Mouse (Mus musculus) small intestine, adult 2 months (tissue): ENCODE measurements around the gene Kdf1. TPM values are rescaled to one million over a fixed set of nuclear protein-coding genes. Genes with fewer than 3 reads are reported as not detected.

Experiments
- H3K27ac ChIP-seq: fragments of 200-500 bp; 2 replicates; pipeline ENCODE4 v1.5.1; 2012; ENCODE audit warnings: low read depth, low read length, control low read depth, inconsistent platforms; ENCODE audit not compliant: insufficient read depth
- H3K27me3 ChIP-seq: fragments of 200-500 bp; 2 replicates; pipeline ENCODE4 v1.6.1; 2012; ENCODE audit warnings: mild to moderate bottlenecking, moderate library complexity, low read length, inconsistent platforms; ENCODE audit not compliant: control insufficient read depth, insufficient read depth
- H3K36me3 ChIP-seq: fragments of 200-500 bp; 2 replicates; pipeline ENCODE4 v1.6.1; 2012; ENCODE audit warnings: mild to moderate bottlenecking, low read length, control low read depth, inconsistent platforms; ENCODE audit not compliant: control insufficient read depth, insufficient read depth
- H3K4me1 ChIP-seq: fragments of 200-500 bp; 2 replicates; pipeline ENCODE4 v1.6.1; 2012; ENCODE audit warnings: low read length, inconsistent platforms, mixed read lengths; ENCODE audit not compliant: control insufficient read depth, insufficient read depth, insufficient read length
- H3K4me3 ChIP-seq: fragments of 200-500 bp; 2 replicates; pipeline ENCODE4 v1.5.1; 2012; ENCODE audit warnings: low read depth, mild to moderate bottlenecking, control low read depth, inconsistent platforms, low read length, moderate library complexity
- CTCF ChIP-seq: fragments of 200-500 bp; IDR thresholded peaks from 2 replicates; pipeline ENCODE4 v1.5.1; 2012; ENCODE audit warnings: low read depth, mild to moderate bottlenecking, control low read depth, inconsistent platforms, low read length, moderate library complexity, mixed read lengths; ENCODE audit not compliant: insufficient replicate concordance, insufficient read length; ENCODE audit errors: extremely low read depth
- POLR2A ChIP-seq: fragments of 200-500 bp; IDR thresholded peaks from 2 replicates; pipeline ENCODE4 v1.6.1; 2012; ENCODE audit warnings: low read depth, mild to moderate bottlenecking, control low read depth, inconsistent platforms, low read length, moderate library complexity
- WGBS: fragments of 180-500 bp; shearing (Covaris S2); methylation state at CpG from one replicate; pipeline ENCODE4 v1.1.7; 2018; 5-methylcytosine and 5-hydroxymethylcytosine counted together
- polyA plus RNA-seq: library from polyadenylated mRNA; depleted of rRNA; stranded (reverse); fragments of >200 nt; gene quantifications from 2 replicates; pipeline ENCODE4 v1.2.3, GENCODE M21; 2012

The Kdf1 gene
- polyA plus RNA-seq, 1 experiment: 71.0 TPM

DNA sequence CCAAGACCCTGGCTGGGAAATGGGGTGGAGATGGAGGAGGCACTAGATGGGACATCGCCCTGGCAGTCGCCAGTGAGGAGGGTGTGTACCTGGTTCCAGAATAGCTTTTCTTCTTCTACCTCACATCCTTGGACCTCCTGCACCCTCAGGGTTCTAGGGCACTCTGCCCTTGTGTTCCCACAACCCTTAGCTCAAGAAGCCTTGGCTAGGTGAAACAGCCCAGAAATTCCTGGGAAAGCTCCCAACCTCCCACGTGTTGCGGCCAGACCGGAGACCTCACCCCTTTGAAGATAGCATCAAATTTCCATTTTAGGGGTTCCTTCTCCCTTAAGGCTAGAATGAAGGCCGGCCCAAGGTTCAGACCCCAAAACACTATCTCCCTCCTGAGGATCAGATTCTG lies 38.0 kb upstream of the Kdf1 start:
- Histone ChIP-seq H3K27ac (no peak overlapping the region), H3K4me1 (peaks cover 15% of the 10 kb centered on the region), H3K27me3 (peaks cover 17% of the 10 kb centered on the region; the same call in 1 of the 2 replicates), H3K4me3 (peak overlapping the region; percentile 64), H3K36me3 (no peaks in the 10 kb centered on the region)
- TF ChIP-seq POLR2A (no peak), CTCF (no peak)
- WGBS: 70% methylated on average over 6 of the region's 6 CpGs

DNA sequence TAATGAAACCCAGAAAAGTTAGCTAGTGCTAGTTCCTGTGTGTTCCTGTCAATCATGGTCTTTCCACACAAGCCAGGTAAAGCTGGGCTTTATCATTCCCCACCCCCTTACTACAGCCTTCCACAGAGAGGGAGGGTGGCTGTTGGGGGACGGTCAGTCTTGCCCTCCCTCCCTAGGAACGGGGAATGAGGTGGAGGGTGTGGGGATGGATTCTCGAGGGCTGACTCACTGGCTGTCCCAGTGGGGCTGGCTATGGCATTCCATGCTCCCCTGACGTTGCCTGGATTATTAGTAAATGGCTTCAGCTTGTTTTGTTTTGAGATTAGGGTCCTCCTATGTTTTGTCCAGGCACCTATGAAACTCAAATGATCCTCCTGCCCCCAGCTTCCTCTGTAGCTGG lies 37.3 kb upstream of the Kdf1 start:
- H3K36me3 ChIP-seq: no peaks in the 10 kb centered on the region
- WGBS: 77% methylated on average over 4 of the region's 4 CpGs
- TF ChIP-seq POLR2A (no peak), CTCF (no peak)
- peaks cover 17% of the 10 kb centered on the region; the same call in 1 of the 2 replicates for H3K27me3 ChIP-seq
- H3K4me3 ChIP-seq: no peak overlapping the region
- H3K4me1 ChIP-seq: peaks cover 15% of the 10 kb centered on the region
- H3K27ac ChIP-seq: no peak overlapping the region

DNA sequence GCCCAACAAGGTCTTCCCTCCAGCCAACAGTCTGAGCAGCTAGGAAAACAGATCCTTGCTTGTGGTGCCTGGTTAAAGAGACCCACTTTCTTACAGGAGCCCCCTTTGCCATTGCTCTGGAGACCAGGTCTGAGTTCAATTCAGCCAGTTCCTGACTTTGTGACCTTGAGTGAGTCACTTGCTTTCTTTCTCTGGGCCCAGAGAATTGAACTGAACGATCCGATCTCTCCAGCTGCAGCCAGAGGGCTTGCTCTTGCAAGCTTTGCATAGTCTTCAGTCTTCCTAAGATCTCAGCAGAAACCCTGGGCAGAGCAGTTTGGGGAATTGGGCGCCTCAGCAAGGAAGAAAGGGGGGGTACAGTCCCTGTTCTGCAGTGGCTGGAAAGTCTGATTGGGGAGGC lies 36.3 kb upstream of the Kdf1 start:
- Histone ChIP-seq H3K36me3 (no peaks in the 10 kb centered on the region), H3K27me3 (peaks cover 11% of the 10 kb centered on the region; the same call in 1 of the 2 replicates)
- WGBS: 72% methylated on average over 3 of the region's 3 CpGs

GRCm38 (mm10) chr4:133484266-133485025 lies 34.3 kb upstream of the Kdf1 start:
- H3K4me3 ChIP-seq: no peak overlapping the region; the same call in 1 of the 2 replicates
- H3K27ac ChIP-seq: no peak overlapping the region
- 16% methylated on average over 22 of the region's 22 CpGs for WGBS

More for the DNA sequence above, 36.3 kb upstream of the Kdf1 start:
- Histone ChIP-seq H3K4me3 (no peak overlapping the region), H3K4me1 (peaks cover 20% of the 10 kb centered on the region), H3K27ac (no peak overlapping the region)
- no peak for TF ChIP-seq POLR2A
- TF ChIP-seq CTCF: no peak

DNA sequence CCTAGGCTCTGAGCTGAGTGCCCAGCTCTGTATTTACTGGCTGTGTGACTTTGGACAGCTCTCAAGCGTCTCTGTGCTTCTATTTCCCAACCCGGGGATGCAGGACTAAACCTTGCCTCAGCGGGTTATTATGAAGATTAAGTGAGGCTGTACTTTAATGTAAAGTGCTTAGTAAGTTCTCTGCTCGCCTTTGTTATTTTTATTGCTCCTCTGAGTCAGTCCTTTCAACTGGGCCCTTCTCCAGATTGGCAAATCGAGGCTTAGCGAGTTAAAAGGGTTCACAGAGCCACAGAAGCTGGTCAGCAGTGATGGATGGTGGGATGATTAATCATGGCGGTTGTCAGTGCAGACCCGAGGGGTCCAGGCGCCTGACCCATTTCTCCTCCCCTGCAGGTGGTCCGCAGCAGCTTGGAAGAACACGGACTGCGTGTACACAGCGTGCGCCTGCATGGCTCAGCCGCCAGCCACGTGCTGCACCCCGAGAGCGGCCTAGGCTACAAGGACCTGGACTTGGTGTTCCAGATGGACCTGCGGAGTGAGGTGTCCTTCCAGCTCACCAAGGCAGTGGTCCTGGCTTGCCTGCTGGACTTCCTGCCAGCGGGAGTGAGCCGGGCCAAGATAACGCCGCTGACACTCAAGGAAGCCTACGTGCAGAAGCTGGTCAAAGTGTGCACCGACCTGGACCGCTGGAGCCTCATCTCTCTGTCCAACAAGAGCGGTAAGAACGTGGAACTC lies 32.9 kb upstream of the Kdf1 start:
- 90% methylated on average over 28 of the region's 28 CpGs for WGBS
- no peak for TF ChIP-seq POLR2A
- TF ChIP-seq CTCF: no peak
- H3K27me3 ChIP-seq: 0 out of 2 replicates have a peak, but pooled peaks cover 4% of the 10 kb centered on the region
- no peaks in the 10 kb centered on the region for H3K36me3 ChIP-seq
- no peak overlapping the region for H3K27ac ChIP-seq
- no peak overlapping the region for H3K4me3 ChIP-seq
- H3K4me1 ChIP-seq: peaks cover 30% of the 10 kb centered on the region

More at GRCm38 (mm10) chr4:133484266-133485025, 34.3 kb upstream of the Kdf1 start:
- Histone ChIP-seq H3K36me3 (no peaks in the 10 kb centered on the region), H3K4me1 (peaks cover 32% of the 10 kb centered on the region), H3K27me3 (peaks cover 11% of the 10 kb centered on the region; the same call in 1 of the 2 replicates)
- no peak for TF ChIP-seq CTCF
- TF ChIP-seq POLR2A: no peak

DNA sequence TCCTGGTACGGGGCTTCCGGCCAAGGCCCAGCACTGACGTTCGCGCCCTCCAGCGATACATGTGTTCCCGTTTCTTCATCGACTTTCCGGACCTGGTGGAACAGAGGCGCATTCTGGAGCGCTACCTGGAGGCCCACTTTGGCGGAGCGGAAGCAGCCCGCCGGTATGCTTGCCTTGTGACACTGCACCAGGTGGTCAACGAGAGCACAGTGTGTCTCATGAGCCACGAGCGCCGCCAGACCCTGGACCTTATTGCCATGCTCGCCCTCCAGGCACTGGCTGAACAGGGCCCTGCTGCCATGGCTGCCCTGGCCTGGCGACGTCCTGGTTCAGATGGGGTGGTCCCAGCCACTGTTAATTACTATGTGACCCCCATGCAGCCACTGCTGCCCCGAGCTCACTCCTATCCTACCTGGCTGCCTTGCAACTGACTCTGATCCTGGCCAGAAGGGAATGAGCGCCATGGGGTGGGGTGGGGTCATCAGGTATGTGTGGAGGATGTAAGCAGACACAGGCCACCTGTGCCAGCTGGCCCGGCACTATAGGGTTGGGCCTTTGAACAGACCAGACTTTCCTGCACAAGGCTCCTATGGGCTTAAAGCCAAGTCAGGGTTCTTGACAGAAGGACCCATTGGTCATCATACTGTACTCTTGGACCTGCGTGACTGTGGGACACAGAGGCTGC lies 31.9 kb upstream of the Kdf1 start:
- peaks cover 30% of the 10 kb centered on the region for H3K4me1 ChIP-seq
- H3K27me3 ChIP-seq: no peaks in the 10 kb centered on the region
- no peak overlapping the region for H3K27ac ChIP-seq
- no peak overlapping the region for H3K4me3 ChIP-seq
- 84% methylated on average over 26 of the region's 26 CpGs for WGBS
- H3K36me3 ChIP-seq: no peaks in the 10 kb centered on the region
- TF ChIP-seq CTCF: no peak
- TF ChIP-seq POLR2A: no peak
